Mouse (Mus musculus) c-Kit-positive CD71-positive TER-119-negative erythroid progenitor cells, embryonic 14.5 days (primary cell): ENCODE results near the gene Stxbp2.
A peak's percentile ranks its signal among the peaks of the same experiment; 100 is the strongest.
"Not testable (repeated sequence)": the region's sequence is repeated elsewhere in the genome, so short reads cannot be mapped to it uniquely, and the experiment has no call there.

Source experiments
- DNase-seq: peaks from one replicate; pipeline ENCODE4 v3.0.0-alpha.2; 2013; ENCODE audit warnings: low read depth

Gene Stxbp2

DNA sequence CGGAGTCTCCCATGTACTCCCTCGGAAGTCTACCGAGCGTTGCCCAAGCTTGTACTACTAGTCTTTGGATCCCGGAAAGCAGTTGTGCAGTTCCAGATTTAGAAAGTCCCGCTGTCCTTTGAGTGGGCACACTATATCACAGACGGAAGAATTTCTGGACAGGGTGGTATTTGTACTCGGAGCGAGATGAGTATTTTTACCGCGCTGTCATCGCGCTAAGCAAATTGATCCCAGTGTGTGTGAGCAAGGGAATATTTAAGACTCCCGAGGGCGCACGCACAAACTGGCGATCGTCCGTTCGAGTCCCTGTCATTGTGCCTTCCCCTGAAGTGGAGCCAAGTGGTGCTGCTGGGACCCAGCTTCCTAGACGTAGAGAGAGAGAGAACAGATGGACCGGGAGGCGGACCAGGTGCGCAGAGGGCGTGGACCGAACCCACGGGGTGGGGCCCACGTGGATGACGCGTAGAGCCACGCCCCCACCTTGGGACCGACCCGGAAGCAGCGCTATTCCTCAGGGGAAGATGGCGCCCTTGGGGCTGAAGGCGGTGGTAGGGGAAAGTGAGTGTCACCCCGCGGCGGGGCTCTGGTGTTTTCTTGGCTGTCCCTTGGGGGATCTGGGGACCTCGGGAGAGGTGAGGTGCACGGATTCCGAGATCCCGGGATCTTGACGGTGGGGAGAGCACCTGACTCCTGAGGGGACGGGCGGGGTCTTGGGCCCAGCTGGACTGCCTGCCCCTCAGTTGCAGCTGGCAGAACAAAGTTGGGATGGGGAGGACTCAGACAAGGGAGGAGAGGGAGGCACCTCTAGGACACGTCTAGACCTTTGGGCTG lies at the start of gene Stxbp2:
Gene Stxbp2 (plus strand): TSS at position 309 of the 831 bp plus-strand sequence.
- DNase-seq, result peak; percentile 72

GRCm38 (mm10) chr8:3581961-3582360 lies 48.8 kb upstream of the Stxbp2 start:
- DNase-seq, result not testable (repeated sequence)

- DNase-seq, result peak; percentile 40
Measured at GRCm38 (mm10) chr8:3586452-3586851, 44.3 kb upstream of the Stxbp2 start.

- DNase-seq, result no peak
Measured at GRCm38 (mm10) chr8:3586993-3587390, 43.8 kb upstream of the Stxbp2 start, which contains the start of gene Camsap3. Gene Camsap3 (plus strand): TSS chr8:3587293.

GRCm38 (mm10) chr8:3587391-3588257 lies 43.1 kb upstream of the Stxbp2 start:
- DNase-seq, result peak; percentile 45

DNA sequence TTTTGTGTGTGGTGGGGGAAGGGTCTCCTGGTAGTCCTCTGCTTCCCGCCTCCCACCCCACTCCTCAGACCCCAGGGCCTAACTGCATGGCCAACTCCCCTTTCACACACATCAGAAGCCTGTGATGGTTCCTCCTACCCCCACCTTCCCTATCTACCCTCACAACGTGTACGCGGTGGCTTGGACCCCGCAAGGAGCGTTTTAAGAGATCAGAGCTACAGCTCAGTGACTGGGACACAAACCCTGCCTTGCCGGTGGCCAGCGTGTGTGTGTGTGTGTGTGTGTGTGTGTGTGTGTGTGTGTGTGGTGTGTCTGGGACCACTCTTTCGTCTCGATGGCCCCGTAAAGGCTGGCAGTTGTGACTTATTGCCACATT lies 42.5 kb upstream of the Stxbp2 start:
- no peak for DNase-seq

GRCm38 (mm10) chr8:3593470-3593869 lies 37.3 kb upstream of the Stxbp2 start:
- DNase-seq, result no peak

DNA sequence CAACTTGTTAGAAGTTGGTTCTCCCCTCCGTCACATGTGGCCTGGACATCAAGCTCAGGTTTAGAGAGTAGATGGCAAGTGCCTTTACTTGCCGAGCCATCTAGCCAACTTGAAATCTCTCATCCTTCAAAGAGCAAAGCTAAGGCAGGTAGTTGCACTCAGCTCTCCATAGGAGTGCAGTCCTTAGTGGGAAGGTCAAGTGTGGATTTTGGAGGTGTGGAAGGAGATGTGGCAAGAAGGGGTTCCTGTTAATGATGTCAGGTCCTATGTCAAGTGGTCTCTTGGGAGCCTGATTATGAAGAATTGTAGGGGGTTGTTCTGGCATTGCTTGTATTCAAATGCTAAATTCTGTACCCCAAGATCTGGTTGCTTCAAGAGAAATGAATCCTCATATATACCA lies 36.3 kb upstream of the Stxbp2 start:
- no peak for DNase-seq

DNA sequence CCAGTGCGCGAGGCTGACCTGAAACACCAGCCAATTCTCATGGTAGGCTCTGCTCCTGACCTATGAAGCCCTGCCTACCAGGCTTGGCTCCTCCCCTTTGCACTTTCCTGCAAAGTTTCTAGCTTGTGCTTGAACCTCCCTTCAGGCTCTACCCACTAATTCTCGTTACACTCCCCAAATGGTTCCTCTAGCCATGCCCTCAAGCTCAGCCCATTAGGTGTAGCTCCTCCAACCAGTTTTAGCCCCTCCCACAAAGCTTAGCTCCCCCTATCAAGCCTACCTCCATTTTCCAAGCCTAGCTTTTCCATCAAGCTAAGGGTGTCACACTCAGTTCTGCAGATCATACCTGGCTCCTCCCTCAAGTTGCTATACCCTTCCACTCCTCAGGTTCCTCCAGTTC lies 32.7 kb upstream of the Stxbp2 start:
- DNase-seq, result no peak

DNA sequence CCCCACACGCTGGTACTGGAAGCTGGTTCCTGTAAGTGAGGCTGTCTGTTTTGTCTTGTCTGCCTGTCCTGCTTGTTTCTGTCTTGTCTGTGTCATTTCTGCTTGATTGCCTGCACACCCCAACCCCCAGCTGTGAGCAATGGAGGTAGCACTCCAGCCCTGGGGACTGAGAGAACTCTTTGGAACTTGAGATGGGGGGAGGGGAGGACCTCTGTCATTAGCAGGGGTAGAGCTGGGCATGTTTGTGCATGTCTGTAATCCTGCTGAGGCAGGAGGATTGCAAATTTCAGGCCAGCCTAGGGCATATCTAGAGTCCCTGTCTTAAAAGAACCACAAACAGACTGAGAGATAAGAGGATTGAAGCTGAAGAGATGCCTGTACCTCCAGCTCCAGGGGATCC lies 31.5 kb upstream of the Stxbp2 start:
- DNase-seq, result no peak

GRCm38 (mm10) chr8:3600401-3600800 lies 30.4 kb upstream of the Stxbp2 start:
- DNase-seq, result no peak

DNA sequence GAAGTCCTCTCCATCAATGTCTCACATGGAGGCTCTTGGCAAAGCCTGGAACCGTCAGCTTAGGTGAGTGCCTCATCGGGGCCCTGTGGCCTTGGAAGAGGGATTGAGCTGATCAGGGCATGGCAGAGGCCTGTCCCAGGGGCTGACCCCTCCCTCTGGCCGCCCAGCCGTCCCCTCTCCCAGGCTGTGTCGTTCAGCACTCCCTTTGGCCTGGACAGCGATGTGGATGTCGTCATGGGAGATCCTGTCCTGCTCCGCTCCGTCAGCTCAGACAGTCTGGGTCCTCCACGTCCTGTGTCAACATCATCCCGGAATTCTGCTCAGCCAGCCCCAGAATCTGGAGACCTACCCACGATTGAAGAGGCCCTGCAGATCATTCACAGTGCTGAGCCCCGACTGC lies 27.3 kb upstream of the Stxbp2 start:
- DNase-seq, result no peak

- DNase-seq, result no peak
Measured at GRCm38 (mm10) chr8:3606593-3606992, 24.2 kb upstream of the Stxbp2 start.

DNA sequence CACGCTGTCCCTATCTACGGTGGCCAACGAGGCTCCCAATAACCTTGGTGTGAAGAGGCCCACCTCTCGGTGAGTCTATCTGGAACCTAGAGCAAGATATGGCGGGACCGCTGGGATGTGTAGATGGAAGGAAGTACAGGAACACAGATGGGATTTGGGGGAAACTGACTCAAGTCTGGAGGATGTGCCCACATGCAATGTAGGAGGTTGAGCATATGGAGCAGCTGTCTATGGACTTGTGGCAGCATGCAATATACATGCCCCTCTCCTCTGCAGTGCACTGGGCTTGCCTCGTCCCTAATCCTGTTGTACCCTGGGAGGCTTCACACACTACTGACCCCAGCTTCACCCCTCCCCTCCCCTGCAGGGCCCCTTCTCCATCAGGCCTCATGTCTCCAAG lies 22.9 kb upstream of the Stxbp2 start:
- no peak for DNase-seq

GRCm38 (mm10) chr8:3609046-3609815 lies 21.5 kb upstream of the Stxbp2 start:
- DNase-seq, result no peak

- no peak for DNase-seq
Measured at GRCm38 (mm10) chr8:3609816-3610150, 21.0 kb upstream of the Stxbp2 start.

DNA sequence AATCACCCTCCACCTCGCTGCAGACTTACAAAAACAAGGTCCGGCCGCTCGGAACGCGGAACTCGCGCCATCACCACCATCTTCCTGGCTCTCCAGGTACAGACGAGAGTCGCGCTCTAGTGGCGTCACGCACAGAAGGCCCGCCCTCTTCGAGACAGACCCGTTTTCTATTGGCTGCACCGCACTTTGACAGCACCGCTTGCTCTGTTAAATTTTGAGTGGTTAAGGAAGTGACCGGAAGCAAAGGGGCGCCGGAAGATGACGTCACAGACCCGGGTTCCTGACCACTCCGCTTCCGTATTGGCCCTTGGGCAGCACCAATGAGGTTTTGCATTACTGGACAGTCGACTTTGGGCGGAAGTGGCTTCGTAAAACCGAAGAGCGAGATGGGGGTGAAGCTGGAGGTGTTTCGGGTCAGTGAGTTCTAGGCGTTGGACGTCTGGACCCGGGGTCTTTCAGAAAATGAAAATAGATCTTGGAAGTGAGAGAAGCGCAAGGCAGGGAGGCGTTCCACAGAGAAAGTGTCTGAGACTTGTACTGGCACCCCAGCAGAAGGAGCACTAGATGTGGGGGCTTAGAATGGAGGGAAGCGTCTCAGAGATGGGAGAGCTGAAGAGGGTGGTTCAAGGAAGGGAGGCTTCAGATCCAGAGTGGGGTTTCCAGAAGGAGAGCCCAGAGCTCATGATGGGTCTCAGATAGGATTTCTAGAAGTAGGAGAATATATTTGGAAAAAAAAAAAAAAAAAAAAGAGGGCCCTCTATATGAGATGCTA lies 9.4 kb upstream of the Stxbp2 start, which contains the start of the genes Xab2 and Pet100:
Gene Xab2 (minus strand): TSS at position 118 of the 772 bp plus-strand sequence.
Gene Pet100 (plus strand): TSS at position 350 of the 772 bp plus-strand sequence.
- DNase-seq, result peak; percentile 100

GRCm38 (mm10) chr8:3622119-3622518 lies 8.6 kb upstream of the Stxbp2 start:
- DNase-seq, result no peak

DNA sequence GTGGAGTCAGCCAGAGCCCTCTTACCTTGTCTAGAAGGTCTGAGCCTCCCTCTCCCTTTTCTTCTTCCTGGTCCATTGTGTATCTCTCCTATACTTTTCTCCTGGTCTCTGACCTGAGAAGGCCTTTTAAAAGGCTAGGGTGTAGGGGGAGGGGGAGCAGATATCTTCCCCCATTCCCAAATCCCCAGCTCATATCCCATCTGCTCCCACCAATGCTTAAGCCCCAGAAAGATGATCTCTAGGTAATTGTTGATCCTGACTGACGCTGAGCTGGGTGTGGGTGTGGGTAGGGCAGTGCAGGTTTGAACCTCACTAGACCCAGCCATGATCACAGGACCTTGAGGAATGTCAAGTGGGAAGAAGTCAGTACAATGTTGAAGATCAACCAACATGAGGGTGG lies 5.3 kb upstream of the Stxbp2 start, which contains the start of gene Pcp2:
Gene Pcp2 (minus strand): TSS at position 101 of the 400 bp plus-strand sequence.
- no peak for DNase-seq

- DNase-seq, result no peak
Measured at GRCm38 (mm10) chr8:3626971-3627370, 3.8 kb upstream of the Stxbp2 start.

DNA sequence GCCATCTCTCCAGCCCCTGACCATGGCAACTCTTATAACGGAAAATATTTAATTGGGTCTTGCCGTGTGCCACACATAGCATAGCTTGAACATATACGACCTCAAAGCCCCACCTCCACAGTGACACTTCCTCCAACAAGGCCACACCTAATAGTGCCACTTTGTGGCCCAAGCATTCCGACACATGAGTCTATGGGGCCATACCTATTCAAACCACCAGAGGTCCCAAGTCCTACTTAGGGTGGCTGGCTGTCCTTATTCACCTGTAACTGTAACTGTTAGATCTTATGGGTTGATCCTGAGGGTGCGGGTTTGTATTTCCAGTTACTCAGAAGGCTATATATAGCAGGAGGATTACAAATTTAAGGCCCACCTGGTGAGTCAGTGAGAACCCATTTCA lies 2.7 kb upstream of the Stxbp2 start:
- no peak for DNase-seq
